In the genomic region with DNA sequence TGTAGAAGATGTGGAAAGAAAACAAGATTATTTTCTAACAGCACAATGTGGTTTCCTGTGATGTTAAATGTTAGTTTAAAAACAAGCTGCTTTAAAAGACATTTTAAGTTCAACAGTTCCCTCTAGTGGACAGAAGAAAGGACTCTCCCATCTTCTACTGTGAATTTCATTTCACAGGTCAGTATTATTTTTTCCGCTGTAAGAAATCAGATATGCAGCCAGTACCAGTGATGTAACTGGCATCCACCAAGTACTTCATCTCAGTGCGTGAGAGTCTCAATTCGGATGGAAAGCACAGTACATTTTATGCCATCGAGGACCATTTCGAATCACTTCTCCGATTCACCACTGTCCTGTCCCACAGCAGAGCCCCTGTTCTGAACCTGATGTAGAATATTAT, we compare ENCODE assay signal across 9 mouse cellular contexts. TPM values are rescaled to one million over a fixed set of nuclear protein-coding genes. Genes with fewer than 3 reads are reported as not detected.
DNase-seq lines count a peak whose midpoint lies in the region; ATAC-seq and TF ChIP-seq lines count a peak whose summit lies in the region.
"Had no signal": no experiment of that assay in that cellular context is flagged by ENCODE, and none has a peak within 500 bp of the region (broad histone marks: within the 10 kb centered on the region; RNA-seq: fewer than 3 reads in every experiment).

No protein-coding gene starts in this region.

- peak; percentile 23 for DNase-seq in hindbrain, embryonic 11.5 days (ENCODE audit: low spot score)
- peak; percentile 63 for DNase-seq in CD4-positive helper T cell, adult 2 months (ENCODE audit: low read depth, low spot score)
- peak; percentile 76 for DNase-seq in brain, embryonic 14.5 days (ENCODE audit: low read depth)
- peak; percentile 41 for DNase-seq in lung, postnatal 25 days (ENCODE audit: low spot score)
- no peak for DNase-seq in gastrocnemius, postnatal 36 days
- DNase-seq in adrenal gland, postnatal 25 days: no peak
- no peak for DNase-seq in gastrocnemius, adult 18-20 months (ENCODE audit: low spot score)
- DNase-seq: adrenal gland, postnatal 36 days had no signal

- H3K9me3 ChIP-seq in hindbrain, embryonic 11.5 days (ENCODE audit: control insufficient read depth, low read length): no peaks in the 10 kb centered on the region
- H3K9me3 ChIP-seq in hindbrain, embryonic 12.5 days (replicated peaks): no peaks in the 10 kb centered on the region

- H3K27ac ChIP-seq in hindbrain, embryonic 11.5 days (ENCODE audit: low read depth, low read length): no peak overlapping the region
- H3K27ac ChIP-seq in hindbrain, embryonic 12.5 days: no peak overlapping the region

- H3K4me3 ChIP-seq in hindbrain, embryonic 11.5 days (ENCODE audit: low read depth, low read length): no peak overlapping the region
- H3K4me3 ChIP-seq in hindbrain, embryonic 12.5 days: no peak overlapping the region

- H3K4me2 ChIP-seq in hindbrain, embryonic 11.5 days (replicated peaks; ENCODE audit: low read depth, low read length): no peak overlapping the region
- H3K4me2 ChIP-seq in hindbrain, embryonic 12.5 days (replicated peaks): no peak overlapping the region

- WGBS in hindbrain, embryonic 11.5 days: 70% methylated on average over 6 of the region's 6 CpGs
- 70% methylated on average over 6 of the region's 6 CpGs for WGBS in hindbrain, embryonic 12.5 days

- H3K36me3 ChIP-seq in hindbrain, embryonic 11.5 days (ENCODE audit: control insufficient read depth, insufficient read depth, low read length): no peaks in the 10 kb centered on the region
- H3K36me3 ChIP-seq in hindbrain, embryonic 12.5 days: no peaks in the 10 kb centered on the region

- no peak for TF ChIP-seq CTCF in brain, embryonic 14.5 days (IDR thresholded peaks at IDR 0.05; ENCODE audit: borderline replicate concordance, extremely low read depth, insufficient read depth, insufficient read length)

- TF ChIP-seq POLR2A in brain, embryonic 14.5 days (IDR thresholded peaks at IDR 0.05; ENCODE audit: borderline replicate concordance, extremely low read depth, insufficient read depth, insufficient read length, poor library complexity, severe bottlenecking): no peak

- H3K4me1 ChIP-seq in hindbrain, embryonic 11.5 days (replicated peaks; ENCODE audit: control insufficient read depth, insufficient read depth, low read length): no peaks in the 10 kb centered on the region
- 0 out of 2 replicates have a peak, but pooled peaks cover 4% of the 10 kb centered on the region for H3K4me1 ChIP-seq in hindbrain, embryonic 12.5 days

- H3K9ac ChIP-seq in hindbrain, embryonic 11.5 days (ENCODE audit: low read depth, low read length): no peak overlapping the region
- no peak overlapping the region for H3K9ac ChIP-seq in hindbrain, embryonic 12.5 days

- ATAC-seq in hindbrain, embryonic 11.5 days (ENCODE audit: low FRiP score): no peak
- ATAC-seq in hindbrain, embryonic 12.5 days (ENCODE audit: low FRiP score): no peak

- H3K27me3 ChIP-seq in hindbrain, embryonic 11.5 days (ENCODE audit: control insufficient read depth, insufficient read depth, low read length): no peaks in the 10 kb centered on the region
- no peaks in the 10 kb centered on the region for H3K27me3 ChIP-seq in hindbrain, embryonic 12.5 days

- intact Hi-C loops in gastrocnemius, postnatal 36 days (cut with DNase I): loop anchor here (5.0 kb wide), 1 partner anchor 83 kb away; a partner anchor contains a TSS

RNA-seq across cellular contexts. Expression of a gene that starts 45.2 kb away (rescaled TPM):
- polyA plus RNA-seq in hindbrain, embryonic 11.5 days (2014; fragmentation: Nextera tagmentation; extraction: Ambion mirVana): 3.8 and 4.5 TPM in 2 replicates
- 5.8 and 6.1 TPM in 2 replicates for polyA plus RNA-seq in hindbrain, embryonic 12.5 days (2016; fragmentation: Nextera tagmentation; extraction: Ambion mirVana)
- polyA plus RNA-seq in brain, embryonic 14.5 days (2012; rRNA removed): 4.9 and 5.4 TPM in 2 replicates
- 1 to 10 TPM; 1.0 to 1.1 TPM for total RNA-seq in gastrocnemius, postnatal 36 days (2021)
- total RNA-seq in adrenal gland, postnatal 25 days (2021): 3.6 and 3.7 TPM in 2 replicates
- under 1 TPM; 0.52 to 0.94 TPM for total RNA-seq in gastrocnemius, adult 18-20 months (2021)

Comparison
In these comparisons a context has a peak if more than half of its experiments do, and no peak if none do; other contexts are left out.
1. DNase-seq: peak in hindbrain, embryonic 11.5 days (single experiment), CD4-positive helper T cell, adult 2 months (single experiment), brain, embryonic 14.5 days (single experiment) and lung, postnatal 25 days (single experiment); none in gastrocnemius, postnatal 36 days (0 of 2), adrenal gland, postnatal 25 days (single experiment) and gastrocnemius, adult 18-20 months (single experiment).